Mouse (Mus musculus) right cerebral cortex, adult 2 months (tissue): ENCODE measurements around the gene Helz2.

Source experiments
- DNase-seq, 2 experiments: peaks; one replicate each; pipeline ENCODE4 v3.0.0; 2021 to 2022; ENCODE audit warnings: low spot score in 2 of 2

The Helz2 gene

GRCm38 (mm10) chr2:181238091-181238610 lies 3.7 kb downstream of the Helz2 start:
- no peak for DNase-seq

- DNase-seq, result no peak
These were observed 4.4 kb downstream of the Helz2 start for GRCm38 (mm10) chr2:181237251-181238014.

GRCm38 (mm10) chr2:181235681-181236566 lies 5.9 kb downstream of the Helz2 start:
- DNase-seq, result no peak

DNA sequence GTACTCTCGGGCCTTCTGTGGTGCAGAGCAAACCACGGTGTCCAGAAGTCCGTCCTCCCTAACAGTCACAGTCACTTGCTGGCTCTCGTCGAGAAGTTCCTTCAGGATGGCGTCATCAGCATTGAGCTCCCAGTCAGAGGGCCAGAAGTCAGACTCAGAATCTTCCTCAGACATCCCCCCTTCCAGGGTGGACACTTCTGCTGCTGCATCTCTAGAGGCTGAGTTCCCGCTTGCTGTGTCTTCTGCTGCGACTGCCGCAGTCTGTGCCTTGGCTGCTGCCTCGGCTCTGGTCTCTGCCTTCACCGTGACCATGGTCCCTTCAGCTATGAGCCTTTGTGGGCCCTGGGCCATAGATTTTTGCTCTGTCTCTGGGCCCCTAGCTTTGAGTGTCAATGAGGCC lies 7.1 kb downstream of the Helz2 start:
- DNase-seq, result no peak

DNA sequence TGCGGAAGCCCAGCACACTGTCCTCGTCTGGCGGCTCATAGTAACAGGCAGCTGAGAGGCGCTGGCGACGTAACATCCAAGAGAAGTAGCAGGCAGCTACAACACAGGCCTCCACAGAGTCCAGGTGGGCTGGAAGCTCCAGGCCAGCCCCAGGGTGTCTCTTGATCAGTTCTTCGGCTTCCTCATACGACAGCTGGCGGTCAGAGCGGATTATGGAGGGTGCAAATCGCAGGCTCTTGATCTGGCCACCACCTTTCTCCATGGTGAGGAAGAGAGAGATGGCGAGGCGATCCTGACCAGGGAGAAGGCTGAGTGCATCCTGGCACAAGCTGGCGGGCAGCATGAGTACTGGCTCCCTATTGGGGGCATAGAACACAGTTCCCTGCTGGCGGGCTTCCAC lies 8.4 kb downstream of the Helz2 start:
- DNase-seq, result no peak

DNA sequence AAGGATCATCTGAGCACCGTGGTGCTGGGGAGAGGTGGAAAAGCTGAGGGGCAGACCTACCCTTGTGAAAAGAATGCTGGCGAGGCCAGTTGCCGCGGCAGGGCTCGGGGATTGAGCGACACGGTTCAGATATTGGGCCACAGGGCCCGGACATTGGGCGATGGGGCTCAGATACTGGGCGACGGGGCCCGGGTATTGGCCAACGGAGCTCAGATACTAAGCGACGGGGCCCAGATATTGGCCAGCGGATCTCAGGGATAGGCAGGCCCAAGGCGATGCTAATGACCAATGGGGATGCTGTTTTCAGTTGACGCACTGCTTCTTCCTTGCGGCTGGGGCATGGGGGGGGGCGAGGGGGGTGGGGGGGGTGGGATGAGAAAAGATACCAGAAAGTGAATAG lies 10.7 kb downstream of the Helz2 start:
- DNase-seq, result no peak

DNA sequence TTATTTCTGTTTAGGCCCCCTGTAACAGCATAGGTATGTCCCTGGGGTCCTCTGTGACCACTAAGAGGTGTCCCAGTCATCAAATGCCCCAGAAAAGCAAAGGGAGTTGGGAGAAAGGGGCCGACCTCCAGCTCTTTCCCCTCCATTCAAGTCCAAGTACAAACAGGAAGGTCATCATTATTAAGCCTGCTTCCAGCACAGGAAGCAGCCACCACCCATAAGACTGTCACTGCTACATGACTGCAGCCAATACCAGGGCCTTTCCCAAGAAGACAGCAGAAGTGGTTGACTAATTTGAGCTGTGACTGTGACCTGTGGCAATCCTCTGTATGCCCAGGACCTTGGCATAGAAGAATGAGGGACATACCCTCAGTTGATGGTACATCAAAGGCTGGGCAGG lies 13.5 kb downstream of the Helz2 start:
- DNase-seq, result no peak

DNA sequence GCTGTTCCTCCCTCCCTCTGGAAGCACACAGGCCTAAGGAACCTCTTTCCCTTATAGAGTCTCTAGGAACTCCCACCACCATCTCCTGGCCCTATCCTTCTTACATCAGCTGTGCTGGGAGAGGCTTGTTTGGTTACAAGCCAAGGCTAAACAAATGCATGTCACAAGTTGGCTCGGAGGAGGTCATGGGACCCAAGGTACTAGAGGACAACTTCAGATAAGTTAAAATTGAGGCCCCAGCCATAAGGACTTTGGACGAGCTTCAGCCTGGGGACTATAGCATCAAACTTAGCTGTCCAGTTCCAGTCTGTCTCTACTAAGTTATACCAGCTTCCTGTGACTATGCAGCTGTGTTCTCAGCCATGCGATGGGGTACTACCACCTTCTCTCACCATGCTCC lies 14.7 kb downstream of the Helz2 start:
- no peak for DNase-seq

GRCm38 (mm10) chr2:181224994-181225393 lies 16.8 kb downstream of the Helz2 start:
- no peak for DNase-seq

DNA sequence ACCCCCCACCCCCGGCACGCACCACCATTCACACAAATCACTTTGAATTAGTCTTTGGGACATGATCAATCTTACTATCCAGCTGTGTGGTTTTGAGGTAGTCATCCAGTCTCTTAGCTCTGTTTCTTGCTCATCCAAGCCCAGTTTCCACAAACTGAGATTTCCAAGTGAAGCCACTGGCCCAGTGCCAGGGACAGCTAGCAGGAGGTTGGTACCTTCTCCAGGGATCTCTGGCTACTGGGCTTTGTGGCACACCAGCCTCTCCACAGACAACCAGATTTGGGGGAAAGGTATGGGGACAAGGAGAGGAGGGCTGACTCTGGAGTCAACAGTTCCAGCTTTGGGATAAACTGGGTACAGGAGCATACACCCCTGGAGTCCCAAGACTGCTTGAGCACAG lies 21.5 kb downstream of the Helz2 start:
- no peak for DNase-seq

- peak; percentile 25 to 46 for DNase-seq
These were observed 22.1 kb downstream of the Helz2 start, which contains the start of gene Fndc11 for GRCm38 (mm10) chr2:181219538-181220216. Gene Fndc11 (plus strand): TSS chr2:181220013.

- DNase-seq, result no peak
These were observed 22.8 kb downstream of the Helz2 start for GRCm38 (mm10) chr2:181218881-181219485.

GRCm38 (mm10) chr2:181216037-181216436 lies 25.8 kb downstream of the Helz2 start:
- no peak for DNase-seq

GRCm38 (mm10) chr2:181213021-181213445 lies 28.8 kb downstream of the Helz2 start, which contains the start of gene Srms:
Gene Srms (minus strand): TSS chr2:181213185.
- DNase-seq, result no peak

DNA sequence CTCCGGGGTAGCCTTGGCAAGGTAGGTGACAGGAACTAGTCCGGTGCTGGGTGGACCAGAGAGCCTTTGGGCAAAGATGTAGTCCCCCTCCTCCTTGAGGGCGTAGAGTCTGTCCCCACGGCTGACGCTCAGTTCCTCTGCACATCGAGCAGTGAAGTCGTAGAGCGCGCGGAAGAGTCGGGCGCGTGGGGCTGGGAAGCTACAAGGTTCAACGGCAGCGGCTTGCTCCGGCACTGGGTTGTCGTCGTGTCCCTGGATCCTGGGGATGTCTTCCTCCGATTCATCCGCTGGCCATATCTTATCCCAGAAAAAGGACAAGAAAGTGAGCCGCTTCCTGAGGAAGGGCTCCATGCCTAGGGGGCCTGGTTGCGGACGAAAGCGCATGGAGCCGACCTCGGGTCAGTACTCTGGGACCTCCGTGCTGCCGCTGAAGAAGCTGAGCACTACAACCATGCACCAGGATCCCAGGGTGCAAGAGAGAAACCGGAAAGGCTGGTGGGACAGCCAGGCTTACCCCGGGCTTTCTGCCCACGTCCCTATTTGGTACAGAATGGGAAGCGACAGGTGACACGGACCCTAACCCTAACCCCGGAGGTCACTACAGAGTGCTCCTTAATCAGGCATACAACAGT lies 29.3 kb downstream of the Helz2 start:
- no peak for DNase-seq

- DNase-seq, result no peak
These were observed 35.7 kb downstream of the Helz2 start for GRCm38 (mm10) chr2:181206118-181206517.

- no peak for DNase-seq
These were observed 36.1 kb downstream of the Helz2 start for GRCm38 (mm10) chr2:181205678-181206077.

DNA sequence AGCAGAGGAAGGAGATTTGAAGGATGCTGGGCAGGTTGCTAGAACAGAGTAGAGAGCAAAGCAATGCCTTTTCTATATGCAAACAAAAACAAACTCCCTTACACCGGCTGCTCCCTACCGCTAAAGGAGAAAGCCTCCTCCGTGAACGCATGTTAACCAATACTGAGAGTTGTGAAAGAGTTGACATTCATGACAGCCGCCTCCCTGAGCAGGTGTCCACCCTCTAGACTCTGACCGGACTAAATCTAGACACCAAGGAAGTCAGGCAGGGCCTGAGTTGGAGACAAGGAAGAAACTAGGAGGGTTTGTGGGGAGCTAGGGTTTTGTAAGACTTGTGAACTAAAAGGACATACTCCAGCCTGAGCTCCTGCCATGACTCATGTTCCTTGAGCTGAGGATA lies 38.9 kb downstream of the Helz2 start:
- no peak for DNase-seq

GRCm38 (mm10) chr2:181202422-181202821 lies 39.4 kb downstream of the Helz2 start, which contains the start of gene Ptk6:
Gene Ptk6 (minus strand): TSS chr2:181202789.
- no peak for DNase-seq

DNA sequence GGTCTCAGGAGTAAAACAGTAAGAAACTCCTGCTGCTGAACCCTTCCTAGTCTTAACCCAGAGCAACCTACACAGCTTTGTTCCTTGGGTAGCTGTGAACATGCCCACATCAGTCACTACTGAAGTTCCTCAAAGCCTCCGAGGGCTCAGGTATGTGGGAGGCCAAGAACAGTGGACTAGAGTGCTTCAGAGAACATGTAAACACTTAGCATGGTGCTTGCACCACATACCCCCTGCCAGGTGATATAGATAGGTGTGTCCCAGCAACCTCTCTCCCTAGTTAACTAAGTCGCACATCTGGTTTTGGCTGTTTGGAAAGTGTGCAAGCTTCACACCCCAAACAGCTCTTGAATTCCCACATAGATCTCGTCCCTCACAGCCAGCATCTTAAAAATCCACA lies 40.2 kb downstream of the Helz2 start:
- DNase-seq, result no peak
